Mouse (Mus musculus): Measurements from ENCODE around the gene Agpat3.

GRCm38 (mm10) chr10:78367586-78367985 is 15.3 kb upstream of the Agpat3 start:
- TF ChIP-seq CTCF (IDR thresholded peaks at IDR 0.05; ENCODE audit: insufficient read depth, low read length) (no peak), POLR2A (IDR thresholded peaks at IDR 0.05; ENCODE audit: borderline replicate concordance, extremely low read depth, low read depth, low read length) (no peak)
